Mouse (Mus musculus): ENCODE results near the gene Ppp1r14b.

Ppp1r14b gene

DNA sequence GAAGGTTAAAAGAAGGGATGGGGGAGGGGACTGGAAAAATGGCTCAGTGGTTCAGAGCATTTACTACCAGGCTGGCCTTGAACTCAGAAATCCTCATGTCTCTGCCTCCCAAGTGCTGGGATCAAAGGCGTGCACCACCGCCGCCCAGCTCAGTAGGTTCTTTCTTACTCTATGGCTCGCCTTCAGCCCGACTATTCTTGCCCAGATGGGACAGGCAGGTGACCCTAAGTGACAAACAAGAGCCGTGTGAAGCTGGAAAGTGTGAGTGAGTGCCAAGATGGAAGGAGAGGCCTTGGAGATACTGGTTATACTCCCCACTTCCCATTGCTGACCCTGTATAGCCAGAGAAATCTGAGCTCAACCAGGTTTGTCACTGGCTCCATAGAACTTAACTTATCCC, 31.1 kb upstream of the Ppp1r14b start:
- no peak for DNase-seq

DNA sequence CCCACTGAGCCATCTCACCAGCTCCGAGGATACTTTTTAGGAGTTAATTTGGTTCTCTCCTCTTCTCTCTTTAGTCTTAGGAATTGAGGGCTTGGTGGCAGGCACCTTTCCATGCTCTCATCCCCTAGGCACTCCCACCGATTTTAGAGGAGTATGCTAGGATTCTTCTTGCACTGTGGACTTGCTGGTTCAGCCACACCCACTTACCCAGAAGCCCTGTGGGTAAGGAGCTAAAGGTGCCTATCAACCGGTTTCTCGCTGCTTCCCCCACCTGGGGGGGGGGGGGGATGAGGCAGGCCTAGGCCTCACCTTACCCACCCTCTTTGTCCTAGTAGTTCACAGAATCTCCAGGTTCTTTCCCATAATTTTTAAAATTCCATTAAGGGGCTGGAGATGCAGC, 27.0 kb upstream of the Ppp1r14b start:
- DNase-seq: no peak

DNA sequence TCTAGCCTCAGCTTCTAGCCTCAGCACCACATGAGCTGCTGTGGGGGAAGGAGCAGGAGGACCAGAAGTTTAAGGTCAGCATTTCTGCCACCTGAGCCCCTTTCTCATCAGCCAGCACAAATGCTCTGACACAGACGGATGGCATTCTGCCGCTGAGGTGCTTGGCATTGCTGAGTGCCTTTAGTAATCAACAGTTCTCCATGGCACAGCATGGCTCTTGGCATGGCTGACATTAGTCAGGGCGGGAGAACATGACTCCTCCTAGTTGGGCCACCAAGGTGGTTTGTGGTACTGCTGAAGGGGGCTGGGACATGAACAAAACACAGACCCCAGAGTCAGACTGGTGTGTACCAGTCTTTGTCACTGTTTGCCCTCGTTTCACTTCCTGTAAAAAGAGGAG, 26.6 kb upstream of the Ppp1r14b start:
- DNase-seq: no peak

DNA sequence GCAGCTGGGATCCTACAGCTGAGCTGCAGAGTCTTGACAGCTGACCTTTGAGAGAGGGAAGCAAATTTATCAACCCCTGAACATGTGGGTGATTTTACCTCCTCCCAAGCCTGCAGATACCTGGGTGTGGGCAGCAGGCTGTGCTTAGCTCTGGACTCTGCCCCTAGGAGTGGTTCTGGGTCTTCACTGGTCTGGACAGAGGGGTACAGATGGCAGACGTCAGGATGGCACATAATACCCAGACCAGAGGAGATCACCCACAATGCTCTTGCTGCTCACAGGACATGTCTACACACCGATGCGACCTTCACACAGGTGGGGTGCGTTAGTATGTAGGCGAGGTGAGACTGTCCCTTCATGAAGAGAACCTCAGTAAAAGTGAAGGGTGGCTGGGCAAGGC, 25.2 kb upstream of the Ppp1r14b start:
- no peak for DNase-seq

DNA sequence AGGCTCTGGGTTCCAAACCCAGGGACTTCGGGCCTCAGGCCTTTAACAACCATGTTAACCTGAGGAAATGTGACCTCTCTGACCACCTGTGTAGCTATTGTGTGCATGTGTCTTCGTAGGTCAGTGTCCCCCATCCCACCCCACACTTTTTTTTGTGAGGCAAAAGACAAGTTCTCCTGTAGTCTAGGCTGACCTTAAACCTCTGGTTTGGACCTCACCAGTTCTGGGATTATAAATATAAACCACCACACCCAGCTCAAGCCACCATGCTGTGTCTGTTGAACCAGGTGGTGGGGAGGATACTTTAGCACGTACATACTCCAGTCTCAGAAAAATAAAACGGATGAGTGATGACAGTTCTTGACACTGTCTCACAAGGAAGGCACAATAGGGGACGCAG, 24.8 kb upstream of the Ppp1r14b start:
- DNase-seq: no peak

DNA sequence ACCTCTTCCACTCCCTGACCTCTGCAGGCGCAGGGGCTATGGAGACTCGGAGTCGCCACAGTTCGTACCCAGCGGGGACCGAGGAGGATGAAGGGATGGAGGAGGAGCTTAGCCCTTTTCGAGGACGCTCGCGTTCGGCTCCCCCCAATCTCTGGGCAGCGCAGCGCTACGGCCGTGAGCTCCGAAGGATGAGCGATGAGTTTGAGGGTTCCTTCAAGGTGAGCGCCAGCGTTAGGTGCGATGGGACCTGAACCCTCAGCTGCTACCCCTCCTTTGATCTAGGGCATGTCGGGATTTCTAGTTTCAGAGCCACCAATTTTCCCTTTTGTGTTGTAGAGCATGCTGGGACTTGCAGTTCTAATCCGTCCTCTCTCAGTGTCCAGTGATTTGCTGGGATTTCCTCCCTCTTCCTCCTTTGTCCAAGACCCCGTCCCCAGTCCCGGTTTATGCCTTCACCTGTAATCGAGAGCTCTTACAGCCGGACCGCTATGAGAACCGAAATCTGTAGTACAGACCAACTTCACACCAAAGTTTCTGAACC, 24.1 kb upstream of the Ppp1r14b start:
- peak; percentile 73 for DNase-seq

DNA sequence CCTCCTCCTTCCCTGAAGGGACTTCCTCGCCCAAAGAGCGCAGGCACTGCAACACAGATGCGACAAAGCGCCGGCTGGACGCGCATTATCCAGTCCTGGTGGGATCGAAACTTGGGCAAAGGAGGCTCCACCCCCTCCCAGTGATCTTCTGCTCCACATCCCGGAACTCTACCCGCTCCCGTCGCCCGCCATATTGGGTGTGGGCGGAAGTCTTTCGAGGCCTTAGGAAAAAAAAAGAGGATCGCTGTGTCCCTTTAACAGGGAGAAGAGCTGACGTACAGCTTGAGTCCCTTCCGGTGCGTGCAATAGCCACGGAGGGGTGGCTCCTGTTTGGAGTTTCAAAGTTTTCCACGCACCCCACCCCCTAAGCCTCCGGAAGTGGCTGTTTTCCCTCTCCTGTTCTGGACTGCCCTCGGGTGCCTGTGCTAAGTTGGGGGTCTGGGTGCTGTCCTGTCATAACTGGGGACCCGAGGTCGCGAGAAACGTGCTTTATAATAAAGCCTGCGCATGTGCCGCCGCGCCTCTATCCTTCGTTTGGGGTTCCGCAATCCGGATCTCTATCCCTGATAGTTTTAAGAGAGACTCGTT, 23.3 kb upstream of the Ppp1r14b start:
- peak; percentile 95 for DNase-seq

DNA sequence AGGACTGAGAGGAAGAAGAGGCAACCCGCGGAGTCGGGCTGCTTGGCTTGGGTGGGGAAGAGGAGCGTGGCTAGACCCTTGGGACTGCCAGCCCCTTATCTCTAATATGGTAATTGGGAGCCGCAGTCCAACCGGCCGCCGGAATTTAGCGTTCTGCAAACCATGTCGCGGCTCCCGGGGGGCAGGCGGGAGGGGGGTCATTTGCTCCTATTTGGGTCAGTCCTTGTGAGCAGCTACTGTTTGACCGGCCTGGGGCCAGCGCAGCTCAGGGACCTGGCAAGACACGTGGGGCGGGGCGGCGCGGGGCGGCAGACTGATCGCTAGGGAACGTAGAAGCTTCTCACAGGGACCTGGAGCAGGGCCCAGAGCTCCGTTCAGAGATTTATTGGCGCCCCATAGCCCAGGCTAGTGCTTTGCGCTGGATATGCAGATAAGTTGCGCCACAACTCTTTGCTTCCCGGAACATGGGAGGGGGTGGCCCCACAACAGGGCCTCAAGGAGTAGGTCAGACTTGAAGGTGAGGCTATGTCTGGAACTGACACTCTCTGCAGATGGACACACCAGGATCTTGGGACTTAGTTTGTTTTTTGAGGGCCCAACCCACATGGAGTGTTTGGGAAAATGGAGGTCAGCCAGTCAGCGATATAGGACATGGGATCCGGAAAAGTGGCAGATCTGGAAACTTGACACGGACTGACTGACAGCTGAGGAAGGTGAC, 22.6 kb upstream of the Ppp1r14b start:
- peak; percentile 88 for DNase-seq

DNA sequence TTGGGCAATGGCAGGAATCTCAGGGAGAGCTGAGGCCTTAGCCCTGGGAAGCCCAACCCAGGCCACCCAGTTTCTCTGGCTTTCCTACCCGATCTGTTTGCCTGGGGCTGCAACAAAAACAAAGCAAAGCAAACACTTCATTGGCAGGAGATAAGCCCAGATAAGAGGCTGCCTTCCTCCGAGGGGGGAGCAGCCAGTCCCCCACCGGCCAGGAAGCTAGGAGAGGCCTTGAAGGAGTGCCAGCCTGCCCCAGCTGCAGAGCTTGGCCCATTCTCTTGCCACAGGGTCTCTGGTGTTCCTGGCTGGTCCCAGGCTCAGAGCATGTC, 22.1 kb upstream of the Ppp1r14b start:
- DNase-seq: peak; percentile 63

DNA sequence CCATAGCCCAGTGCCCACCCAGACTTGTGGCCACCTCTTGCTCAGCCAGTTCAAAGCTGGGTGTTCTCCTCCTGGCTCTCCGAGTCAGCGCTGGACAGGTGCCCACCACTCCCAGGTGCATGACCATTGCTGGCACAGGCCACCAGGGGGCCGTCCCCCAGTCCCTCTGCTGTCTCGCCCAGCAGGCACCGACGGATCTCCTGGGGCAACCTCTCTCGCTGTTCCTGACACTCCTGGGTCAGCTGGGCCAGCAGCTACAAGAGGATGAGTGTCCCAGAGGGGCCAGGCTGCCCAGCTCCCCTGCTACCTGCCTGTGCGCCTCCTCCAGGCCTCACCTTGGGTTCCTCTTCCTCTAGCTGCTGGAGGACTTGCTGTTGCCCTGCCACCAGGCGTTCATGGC, 20.7 kb upstream of the Ppp1r14b start:
- DNase-seq: peak; percentile 74

DNA sequence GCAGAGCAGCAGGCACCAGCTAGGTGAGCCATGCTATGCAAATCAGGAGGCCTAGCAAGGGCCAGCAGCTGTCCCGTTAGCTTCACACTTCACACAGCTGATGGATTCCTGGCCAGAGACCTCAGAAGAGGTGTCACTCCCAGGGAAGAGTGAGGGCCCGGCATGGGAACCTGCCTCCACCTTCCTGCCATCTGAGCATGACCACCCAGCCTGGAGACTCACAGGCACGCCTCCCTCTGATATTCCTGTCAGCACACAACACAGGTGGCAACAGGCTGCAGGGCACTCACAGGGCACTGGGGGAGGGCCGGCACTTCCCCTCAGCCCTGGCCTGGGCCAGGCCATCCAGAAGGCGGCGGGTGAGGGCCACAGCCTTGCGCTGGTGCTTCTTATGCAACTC, 19.3 kb upstream of the Ppp1r14b start:
- no peak for DNase-seq

DNA sequence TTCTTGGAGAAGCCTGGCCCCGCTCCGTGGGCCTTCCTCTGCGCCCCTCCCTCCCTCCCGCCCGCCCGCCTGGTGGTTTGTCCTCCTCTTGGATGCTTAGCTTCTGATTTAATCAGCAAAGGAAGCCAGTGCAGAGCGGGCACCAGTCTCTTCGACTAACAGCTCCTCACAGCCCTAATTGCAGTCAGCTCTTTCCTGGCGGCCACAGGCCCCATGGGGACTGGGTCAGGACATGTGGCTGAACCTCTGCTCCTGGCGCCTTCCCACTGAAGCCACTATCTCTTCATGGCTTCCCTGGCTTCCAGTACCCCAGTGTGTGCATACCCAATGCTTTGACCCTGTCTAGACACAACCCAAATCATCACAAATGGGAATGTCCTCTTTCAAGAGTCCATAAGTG, 18.3 kb upstream of the Ppp1r14b start:
- no peak for DNase-seq

DNA sequence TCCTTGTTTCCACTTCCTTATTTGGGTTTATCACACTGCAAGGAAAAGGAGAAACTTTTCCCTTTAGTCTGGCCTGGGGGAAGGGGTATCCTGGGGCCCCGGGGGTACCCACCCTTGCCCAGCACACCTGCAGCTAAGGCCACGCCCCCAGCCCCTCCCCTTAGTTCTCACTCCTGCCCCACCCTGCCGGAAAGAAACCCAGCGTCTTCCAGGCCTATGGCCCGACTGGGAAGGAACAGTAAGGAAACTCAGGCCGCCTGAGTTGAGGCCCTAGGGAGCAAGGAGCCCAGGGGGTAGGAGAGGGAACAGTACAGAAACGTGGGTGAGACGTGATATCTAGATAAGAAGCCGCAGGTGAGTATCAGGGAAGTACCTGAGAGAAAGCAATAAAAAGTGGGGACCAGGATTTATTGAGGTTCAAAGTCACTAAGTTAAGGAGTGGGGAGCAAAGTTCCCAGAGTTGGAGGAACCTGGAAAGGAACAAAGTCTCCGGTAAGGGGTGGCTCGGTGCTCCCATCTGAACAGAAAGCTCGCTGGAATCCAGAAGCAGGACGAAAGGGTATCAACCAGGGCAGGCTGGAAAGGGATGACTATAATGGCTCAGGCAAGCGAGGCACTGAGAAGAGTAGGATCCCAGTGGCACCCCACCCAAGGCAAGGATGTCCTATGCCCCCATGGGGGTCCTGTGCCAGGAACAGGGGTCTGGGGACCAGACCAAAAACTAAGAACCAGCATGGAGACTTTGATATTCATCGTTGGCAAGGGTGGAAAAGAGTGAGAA, 6.1 kb upstream of the Ppp1r14b start:
- peak; percentile 39 for DNase-seq

DNA sequence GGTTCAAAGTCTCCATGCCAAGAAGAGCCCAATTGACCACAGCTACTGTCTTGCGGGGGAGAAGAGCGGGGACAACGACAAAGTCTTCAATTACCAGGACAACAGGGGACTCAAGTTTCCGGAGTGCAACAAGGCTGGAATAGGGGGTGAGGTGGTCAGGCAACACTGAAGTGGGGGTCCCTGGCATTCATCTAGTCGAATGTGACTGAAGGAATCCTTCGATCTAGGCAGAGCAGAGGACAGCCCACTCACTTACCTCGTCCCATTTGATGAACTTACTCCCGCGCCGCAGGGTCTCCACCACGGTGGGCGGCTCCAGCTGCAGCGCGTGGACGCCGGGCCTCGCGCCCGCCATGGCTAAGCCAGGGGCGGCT, 5.5 kb upstream of the Ppp1r14b start:
- DNase-seq: no peak

DNA sequence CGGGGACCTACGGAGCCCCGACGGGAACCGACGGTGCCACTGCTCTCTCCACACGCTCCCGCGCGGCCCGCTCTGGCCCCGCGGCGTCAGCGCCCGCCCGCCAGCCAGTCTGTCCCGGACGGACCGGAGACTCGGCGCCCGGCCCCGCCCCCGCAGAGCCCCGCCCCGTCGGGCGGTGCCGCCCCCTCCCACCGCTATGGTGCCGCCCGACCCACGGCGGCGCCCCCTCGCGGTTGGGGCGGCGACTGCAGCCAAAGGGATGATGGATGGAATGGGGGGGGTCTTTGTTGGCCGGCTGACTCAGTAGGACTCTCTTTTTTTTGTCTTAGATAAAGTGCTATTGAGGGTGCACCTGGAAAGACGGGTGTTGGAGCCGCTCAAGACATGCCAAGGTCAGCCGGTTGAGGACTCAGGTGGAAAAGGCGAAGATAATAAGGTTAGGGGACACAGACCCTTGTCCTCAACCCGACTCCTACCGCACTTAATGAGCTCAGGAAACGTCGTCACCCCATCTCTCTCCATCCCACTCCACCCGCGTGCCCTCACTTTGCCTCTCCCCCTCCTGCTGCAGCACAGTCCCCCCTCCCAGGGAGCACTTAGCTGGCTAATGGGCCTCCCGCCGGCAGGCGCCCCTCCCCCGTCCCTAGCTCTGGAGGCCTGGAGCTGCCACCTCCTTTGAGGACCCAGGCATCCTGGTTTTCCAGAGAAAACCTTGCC, 4.9 kb upstream of the Ppp1r14b start:
- DNase-seq: peak; percentile 82

DNA sequence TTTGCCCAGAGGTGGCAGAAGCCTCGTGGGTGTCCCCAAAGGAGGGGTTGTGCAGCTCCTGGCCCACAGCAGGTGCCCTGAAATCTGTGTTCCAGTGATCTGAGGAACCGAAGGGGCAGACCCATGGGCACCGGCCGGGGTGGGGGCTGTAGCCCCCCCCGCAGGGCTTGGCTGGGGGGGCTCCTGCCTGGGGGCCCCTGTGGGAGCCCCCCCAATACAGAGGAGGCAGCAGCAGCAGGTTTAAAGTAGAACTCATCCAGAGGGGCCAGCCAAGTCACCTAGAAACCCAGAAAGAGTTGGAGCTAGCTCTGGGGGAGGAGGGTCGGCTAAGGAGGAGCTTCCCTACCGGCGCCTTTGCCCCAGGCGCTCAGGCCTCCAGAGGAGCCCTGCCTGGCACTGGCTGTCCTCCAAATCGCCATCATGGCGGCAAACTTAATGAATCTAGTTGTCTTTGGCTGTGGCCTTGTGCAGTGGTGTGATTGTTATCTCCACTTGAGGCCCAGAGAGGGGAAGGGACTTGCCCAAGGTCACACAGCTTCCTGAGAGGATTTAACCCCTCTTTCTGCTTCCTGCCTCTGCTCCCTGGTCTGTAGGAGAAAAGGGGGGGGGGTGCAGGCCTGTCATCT, 4.2 kb upstream of the Ppp1r14b start:
- no peak for DNase-seq

DNA sequence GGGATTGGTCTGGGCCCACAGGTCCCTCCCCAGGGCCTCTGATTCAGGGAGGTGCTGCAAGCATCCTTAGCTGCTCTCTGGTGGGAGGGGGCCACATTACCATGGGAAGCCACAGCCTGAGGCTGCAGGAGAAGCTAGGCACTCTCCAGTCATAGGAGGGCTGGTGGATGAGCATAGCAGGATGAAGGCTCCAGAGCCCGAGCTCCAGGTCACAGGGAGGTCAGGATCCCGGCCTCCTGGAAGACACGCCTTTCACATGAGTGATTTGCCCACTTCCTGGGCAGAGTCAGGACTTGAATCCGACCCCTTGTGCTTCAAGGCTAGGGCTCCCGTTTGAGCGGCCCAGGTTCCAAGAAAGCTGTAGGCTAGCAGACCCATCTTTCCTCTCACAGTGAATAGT, 3.1 kb upstream of the Ppp1r14b start:
- DNase-seq: no peak

DNA sequence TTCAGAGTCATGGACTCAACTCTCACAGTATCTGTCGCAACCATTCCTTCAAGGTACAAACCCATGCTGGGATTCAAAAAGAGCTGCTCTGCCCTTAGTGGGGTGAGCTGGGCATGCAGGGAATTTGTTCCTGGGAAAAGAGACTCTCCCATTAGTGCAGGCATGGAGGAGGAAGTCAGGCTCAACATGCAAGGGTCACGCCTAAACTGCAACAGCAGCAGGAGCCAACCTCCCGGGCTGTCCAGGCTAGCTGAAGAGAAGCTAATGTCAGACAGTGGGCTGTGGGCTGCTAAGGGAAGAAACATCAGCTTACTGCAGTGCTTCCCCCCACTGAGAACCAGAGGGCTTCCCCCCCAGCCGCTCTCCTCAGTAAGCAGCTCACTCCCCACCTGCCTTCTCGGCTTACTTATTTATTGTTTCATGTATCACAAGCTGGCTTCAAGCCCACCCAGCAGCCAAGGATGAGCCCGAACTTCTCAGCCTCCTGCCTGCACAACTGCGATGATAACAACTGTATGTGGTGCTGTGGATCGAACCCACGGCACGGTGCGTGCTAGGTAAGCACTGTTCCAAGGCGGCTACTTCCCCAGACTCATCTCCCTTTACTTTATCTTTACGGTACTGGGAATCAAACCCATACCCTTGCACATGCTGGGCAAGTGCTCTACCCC, 2.4 kb upstream of the Ppp1r14b start:
- DNase-seq: no peak

DNA sequence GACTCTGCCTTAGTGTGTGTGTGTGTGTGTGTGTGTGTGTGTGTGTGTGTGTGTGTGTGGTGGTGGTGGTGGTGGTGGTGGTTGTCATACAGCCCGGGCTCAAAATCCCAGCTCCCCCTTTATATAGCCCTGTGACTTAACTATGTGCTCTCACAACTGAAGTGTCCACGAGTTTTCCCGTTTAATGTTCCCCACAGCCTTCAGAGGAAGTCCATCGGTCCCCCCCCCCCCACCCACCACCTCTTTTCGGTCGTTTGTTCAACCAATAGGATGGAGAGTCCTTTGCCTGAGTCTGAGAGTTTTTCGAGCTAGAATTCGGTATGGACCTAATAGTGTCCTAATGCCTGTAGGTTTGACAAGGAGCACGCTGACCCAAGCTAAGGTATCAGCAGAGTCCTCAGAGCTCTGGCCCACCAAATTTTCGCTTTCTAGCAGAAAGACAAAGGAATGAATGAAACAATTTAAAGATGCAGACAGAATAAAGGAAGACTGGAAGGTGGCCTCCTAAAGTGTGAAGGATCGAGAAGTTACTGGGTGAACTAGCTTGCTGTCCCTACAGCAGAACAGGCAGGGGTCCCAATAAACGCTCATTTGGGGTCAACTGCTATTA, 1.1 kb upstream of the Ppp1r14b start:
- no peak for DNase-seq

DNA sequence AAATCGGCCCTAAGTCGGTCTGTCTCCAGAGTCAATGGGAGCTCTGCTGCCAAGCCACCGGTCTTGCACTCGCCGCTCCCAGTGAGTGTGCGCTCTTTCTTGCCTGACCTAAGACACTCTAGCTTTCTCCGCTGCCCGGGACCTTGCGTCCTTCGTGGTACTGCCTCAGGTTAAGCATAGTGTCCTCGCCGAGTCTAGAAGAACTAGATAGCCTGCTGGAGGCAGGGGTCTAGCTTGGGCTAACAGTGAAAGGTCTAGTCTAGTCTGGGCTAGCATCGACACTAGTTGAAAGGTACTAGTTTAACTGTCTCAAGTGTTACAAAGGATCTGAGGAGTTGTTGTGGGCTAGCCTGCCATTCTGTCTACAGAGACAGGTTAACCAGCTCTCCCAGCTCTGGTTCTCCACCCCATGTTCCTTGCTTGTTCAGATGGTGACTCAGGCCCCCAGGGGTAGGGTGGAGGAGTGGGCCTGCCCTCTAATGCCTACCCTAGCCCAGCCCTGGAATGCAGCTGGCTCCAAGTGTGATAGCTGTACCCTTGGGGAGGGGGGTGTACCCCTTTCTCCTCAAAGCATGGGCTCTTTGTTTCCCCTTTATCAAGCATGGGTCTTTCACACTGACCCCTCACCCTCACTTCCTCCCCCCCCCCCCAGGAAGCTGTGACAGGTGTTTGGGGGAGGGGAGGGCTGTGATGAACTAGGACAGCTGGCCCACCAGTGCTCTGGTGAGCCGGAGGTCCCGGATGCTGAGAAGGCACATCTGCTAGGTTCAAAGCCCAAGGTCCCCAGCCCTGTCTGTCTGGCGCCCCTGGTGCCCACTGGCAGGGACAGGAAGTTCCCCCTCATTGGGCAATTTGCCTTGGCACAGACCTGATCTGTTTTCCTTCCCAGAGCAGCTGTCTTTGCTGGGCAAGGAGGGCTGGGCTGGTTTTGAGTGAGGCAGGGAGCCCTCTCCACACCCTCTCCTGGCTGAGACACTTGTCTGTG, 1.1 kb downstream of the Ppp1r14b start, which contains the start of gene Plcb3:
Plcb3 (minus strand) TSS at position 934 of the 985 bp plus-strand sequence.
- peak; percentile 65 for DNase-seq
